Mouse (Mus musculus) limb, embryonic 15.5 days (tissue): ENCODE measurements around the gene Sys1. TPM values are rescaled to one million over a fixed set of nuclear protein-coding genes. Genes with fewer than 3 reads are reported as not detected.
A peak's percentile ranks its signal among the peaks of the same experiment; 100 is the strongest.

Source experiments
- ATAC-seq: fragments of 200-750 bp; cut with Nextera tagmentation; 2 replicates; pipeline ENCODE4 v1.8.0; 2017; ENCODE audit warnings: low read depth, moderate TSS enrichment; ENCODE audit not compliant: insufficient number of reproducible peaks, low FRiP score, low TSS enrichment
- H3K27ac ChIP-seq: fragments of 300-500 bp; sonication (generic); 2 replicates; pipeline ENCODE4 v1.5.1; 2015; ENCODE audit warnings: moderate library complexity, mild to moderate bottlenecking, inconsistent platforms
- H3K27me3 ChIP-seq: fragments of 300-500 bp; sonication (generic); 2 replicates; pipeline ENCODE4 v1.6.1; 2015; ENCODE audit warnings: inconsistent platforms
- H3K36me3 ChIP-seq: fragments of 300-500 bp; sonication (generic); 2 replicates; pipeline ENCODE4 v1.6.1; 2015; ENCODE audit warnings: inconsistent platforms
- H3K4me1 ChIP-seq: fragments of 300-500 bp; sonication (generic); 2 replicates; pipeline ENCODE4 v1.6.1; 2015; ENCODE audit warnings: inconsistent platforms
- H3K4me2 ChIP-seq: fragments of 300-500 bp; sonication (generic); 2 replicates; pipeline ENCODE4 v1.6.1; 2015; ENCODE audit warnings: mild to moderate bottlenecking, inconsistent platforms
- H3K4me3 ChIP-seq: fragments of 300-500 bp; sonication (generic); 2 replicates; pipeline ENCODE4 v1.5.1; 2015; ENCODE audit warnings: mild to moderate bottlenecking, inconsistent platforms
- H3K9ac ChIP-seq: fragments of 300-500 bp; sonication (generic); 2 replicates; pipeline ENCODE4 v1.6.1; 2015; ENCODE audit warnings: inconsistent platforms
- H3K9me3 ChIP-seq: fragments of 300-500 bp; sonication (generic); 2 replicates; pipeline ENCODE4 v1.6.1; 2016; ENCODE audit warnings: inconsistent platforms
- WGBS: fragments of 180-500 bp; shearing (Covaris S2); methylation state at CpG from one replicate; pipeline ENCODE4 v1.1.7; 2015; 5-methylcytosine and 5-hydroxymethylcytosine counted together
- polyA plus RNA-seq: library from polyadenylated mRNA; unstranded; fragments of >200 nt; fragmentation: Nextera tagmentation; extraction: Ambion mirVana; gene quantifications from 2 replicates; pipeline ENCODE4 v1.2.1, GENCODE M21; 2015

Sys1 gene
- polyA plus RNA-seq, 1 experiment from 2014 or later = 61.2 TPM

DNA sequence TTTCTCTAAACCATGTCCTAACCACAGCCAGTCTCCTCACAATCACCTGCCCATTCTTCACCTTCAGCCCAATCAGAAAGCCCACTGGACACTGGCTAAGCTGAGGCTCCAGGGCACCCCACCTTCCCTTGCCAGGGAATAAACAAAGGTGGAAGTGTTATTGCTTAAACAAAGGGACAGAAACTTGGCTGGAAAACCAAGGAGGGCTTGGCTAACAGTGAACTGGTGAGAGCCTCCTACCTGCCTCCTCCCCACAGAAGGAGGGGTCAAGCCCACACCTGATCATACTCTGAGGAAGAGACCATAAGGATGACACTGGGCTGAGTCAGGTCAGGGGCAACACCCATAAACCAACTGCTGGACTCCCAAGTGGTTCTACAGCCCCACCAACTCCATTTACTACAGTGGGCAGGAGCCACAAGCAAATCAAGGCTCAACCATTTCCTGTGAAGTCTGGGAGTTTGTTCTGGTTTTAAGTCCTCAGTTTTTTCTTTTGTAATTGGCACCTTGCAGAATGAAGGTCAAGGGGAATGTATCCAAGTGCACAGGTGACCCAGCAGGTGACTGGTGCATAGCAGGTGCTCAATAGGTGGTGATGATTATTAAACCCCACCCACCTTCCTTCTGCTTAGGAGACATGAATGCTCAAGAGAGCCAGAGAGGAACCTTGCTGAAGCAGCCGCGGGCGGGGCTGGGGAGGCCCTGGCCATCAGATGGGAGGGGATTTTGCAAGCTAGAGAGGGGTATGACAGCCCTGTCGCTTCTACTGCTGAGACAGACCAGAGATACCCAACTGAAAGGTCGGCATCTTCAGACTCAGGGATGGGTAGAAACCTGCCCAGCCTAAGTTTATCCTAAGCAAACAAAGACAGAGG is 21.3 kb upstream of the Sys1 start:
- Histone ChIP-seq H3K36me3 (no peaks in the 10 kb centered on the region), H3K4me2 (0 out of 2 replicates have a peak overlapping the region, but pooled peaks have one; percentile 10), H3K9ac (no peak overlapping the region), H3K27ac (peak overlapping the region; percentile 86), H3K9me3 (no peaks in the 10 kb centered on the region), H3K4me1 (peaks cover 97% of the 10 kb centered on the region), H3K4me3 (no peak overlapping the region), H3K27me3 (no peaks in the 10 kb centered on the region)
- WGBS = 35% methylated on average over 5 of the region's 5 CpGs
- no peak for ATAC-seq

DNA sequence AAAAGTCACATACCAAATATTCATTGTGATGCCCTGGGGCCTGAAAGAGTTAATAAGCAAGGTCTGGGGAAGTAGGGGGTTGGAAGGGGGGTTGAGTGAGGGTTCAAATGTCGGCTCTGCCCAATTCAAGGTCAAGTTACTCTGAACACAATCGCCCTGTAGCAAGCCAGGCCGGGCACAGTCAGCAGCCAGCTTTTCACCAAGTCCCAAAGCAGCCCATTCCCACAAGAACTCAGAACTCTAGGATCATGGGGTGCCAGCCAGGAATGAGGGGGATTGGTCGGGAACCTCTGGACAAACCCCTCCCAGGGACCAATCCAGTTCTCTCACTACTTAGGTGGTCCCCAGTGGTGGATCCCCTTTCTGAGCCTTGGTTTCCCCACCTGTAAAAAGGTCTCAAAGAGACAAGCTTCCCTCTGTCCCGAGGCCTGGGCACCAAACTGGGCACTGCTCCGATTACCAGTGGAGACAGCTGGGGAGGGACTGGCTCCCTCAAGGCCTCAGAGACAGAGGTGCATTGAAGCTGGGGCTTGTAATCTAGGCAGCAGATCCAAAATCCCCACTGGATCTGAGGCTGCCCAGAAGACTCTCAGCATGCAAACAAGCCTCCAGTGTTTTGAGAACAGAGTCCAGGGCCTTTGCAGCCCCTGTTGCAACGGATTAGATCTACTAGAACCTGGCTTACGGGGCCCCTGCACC is 20.4 kb upstream of the Sys1 start:
- Histone ChIP-seq H3K4me2 (0 out of 2 replicates have a peak overlapping the region, but pooled peaks have one; percentile 10), H3K27me3 (no peaks in the 10 kb centered on the region), H3K36me3 (no peaks in the 10 kb centered on the region), H3K27ac (peak overlapping the region; percentile 86), H3K9me3 (no peaks in the 10 kb centered on the region), H3K9ac (no peak overlapping the region), H3K4me3 (no peak overlapping the region), H3K4me1 (peaks cover 97% of the 10 kb centered on the region)
- ATAC-seq = no peak
- WGBS = 22% methylated on average over 8 of the region's 8 CpGs

DNA sequence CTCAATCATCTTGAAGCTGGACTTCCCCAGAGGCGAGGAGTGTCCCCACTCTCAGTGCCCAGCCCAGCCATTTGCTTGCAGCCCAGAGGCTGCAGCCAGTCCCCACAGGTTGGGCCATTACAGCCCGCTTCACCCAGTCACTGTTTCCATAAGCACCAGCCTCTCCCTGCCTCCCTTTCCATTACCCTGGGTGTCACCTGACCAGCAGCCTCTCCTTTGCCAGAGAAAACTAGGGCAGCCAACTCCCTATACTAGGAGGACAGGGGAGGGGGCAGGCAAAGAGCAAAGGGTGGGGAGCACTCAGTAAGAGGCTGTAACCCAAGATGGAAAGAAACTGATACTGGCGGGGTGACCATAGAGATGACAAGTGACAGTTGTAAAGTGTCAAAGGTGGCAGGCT is 19.8 kb upstream of the Sys1 start:
- peaks cover 97% of the 10 kb centered on the region for H3K4me1 ChIP-seq
- no peaks in the 10 kb centered on the region for H3K36me3 ChIP-seq
- H3K27me3 ChIP-seq = no peaks in the 10 kb centered on the region
- no peak overlapping the region for H3K9ac ChIP-seq
- 47% methylated on average over 3 of the region's 3 CpGs for WGBS
- H3K9me3 ChIP-seq = no peaks in the 10 kb centered on the region
- peak; percentile 46 for ATAC-seq
- H3K27ac ChIP-seq = peak overlapping the region; percentile 86
- H3K4me2 ChIP-seq = 0 out of 2 replicates have a peak overlapping the region, but pooled peaks have one; percentile 1
- H3K4me3 ChIP-seq = no peak overlapping the region

DNA sequence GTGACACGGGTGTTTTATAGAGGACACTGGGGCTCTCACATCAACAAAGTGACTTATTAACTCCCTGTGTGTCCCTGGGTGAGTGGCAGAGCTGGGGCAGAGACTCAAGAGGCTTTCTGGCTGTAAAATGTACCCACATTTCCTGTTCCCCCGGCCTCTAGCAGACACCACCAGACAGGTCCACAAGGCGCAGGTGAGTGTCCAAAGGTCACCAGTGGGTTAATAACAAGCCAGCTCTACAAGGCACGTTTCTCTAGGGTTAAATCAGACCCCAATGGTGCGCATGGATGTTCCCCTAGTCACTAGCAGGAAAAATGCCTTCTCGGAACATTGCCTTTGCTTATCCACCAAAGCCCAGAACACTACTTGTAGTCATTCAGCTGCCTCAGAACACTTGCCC is 19.1 kb upstream of the Sys1 start:
- Histone ChIP-seq H3K27ac (peak overlapping the region; percentile 86), H3K9me3 (no peaks in the 10 kb centered on the region), H3K4me1 (peaks cover 91% of the 10 kb centered on the region), H3K9ac (no peak overlapping the region), H3K4me3 (no peak overlapping the region), H3K36me3 (no peaks in the 10 kb centered on the region), H3K27me3 (no peaks in the 10 kb centered on the region), H3K4me2 (no peak overlapping the region)
- 42% methylated on average over 6 of the region's 6 CpGs for WGBS
- no peak for ATAC-seq

DNA sequence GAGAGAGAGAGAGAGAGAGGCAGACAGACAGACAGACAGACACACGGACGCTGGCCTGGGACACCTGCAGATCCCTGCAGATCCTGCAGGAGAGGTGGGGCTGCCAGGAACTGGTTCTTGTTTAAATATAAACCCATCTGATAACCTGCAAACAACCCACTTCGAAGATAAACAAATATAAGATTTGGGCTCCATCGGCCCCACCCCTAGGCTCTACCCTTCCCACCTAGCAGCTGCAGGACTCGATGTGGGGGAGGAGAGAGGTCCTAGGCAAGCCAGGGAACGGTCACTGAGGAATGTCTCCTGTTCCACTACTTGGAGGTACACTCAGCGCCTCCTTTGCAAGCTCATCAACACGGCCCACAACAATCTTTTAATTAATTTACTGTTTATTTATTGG is 18.5 kb upstream of the Sys1 start:
- Histone ChIP-seq H3K27me3 (no peaks in the 10 kb centered on the region), H3K4me3 (no peak overlapping the region), H3K4me2 (no peak overlapping the region), H3K9ac (no peak overlapping the region), H3K9me3 (no peaks in the 10 kb centered on the region), H3K36me3 (no peaks in the 10 kb centered on the region), H3K4me1 (peaks cover 88% of the 10 kb centered on the region), H3K27ac (no peak overlapping the region)
- 41% methylated on average over 8 of the region's 8 CpGs for WGBS
- ATAC-seq = no peak

DNA sequence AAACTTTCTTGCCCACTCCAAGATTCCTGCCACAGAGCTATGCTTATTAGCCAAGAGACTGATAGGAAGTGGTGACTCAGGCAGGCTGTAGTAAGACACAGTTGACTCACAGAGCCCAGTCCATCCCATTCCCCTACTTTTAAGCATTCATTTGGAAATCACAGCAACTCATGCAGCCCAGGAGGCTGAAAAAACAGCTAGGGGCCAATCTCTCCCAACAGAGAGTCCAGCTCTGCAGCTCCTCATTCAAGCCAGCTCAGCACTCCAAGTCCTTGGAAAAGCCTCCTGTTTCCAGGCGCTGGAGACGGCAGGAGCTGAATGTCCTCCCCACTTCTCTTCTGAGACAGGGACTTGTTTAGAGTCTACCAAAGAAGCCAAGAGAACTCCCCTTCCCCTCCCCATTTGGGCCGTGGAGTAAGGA is 17.8 kb upstream of the Sys1 start:
- peaks cover 88% of the 10 kb centered on the region for H3K4me1 ChIP-seq
- no peak for ATAC-seq
- H3K4me3 ChIP-seq = no peak overlapping the region
- H3K36me3 ChIP-seq = no peaks in the 10 kb centered on the region
- no peaks in the 10 kb centered on the region for H3K27me3 ChIP-seq
- H3K9me3 ChIP-seq = no peaks in the 10 kb centered on the region
- 75% methylated on average over 3 of the region's 3 CpGs for WGBS
- no peak overlapping the region for H3K4me2 ChIP-seq
- H3K27ac ChIP-seq = peak overlapping the region; percentile 47; the same call in 1 of the 2 replicates
- H3K9ac ChIP-seq = no peak overlapping the region

DNA sequence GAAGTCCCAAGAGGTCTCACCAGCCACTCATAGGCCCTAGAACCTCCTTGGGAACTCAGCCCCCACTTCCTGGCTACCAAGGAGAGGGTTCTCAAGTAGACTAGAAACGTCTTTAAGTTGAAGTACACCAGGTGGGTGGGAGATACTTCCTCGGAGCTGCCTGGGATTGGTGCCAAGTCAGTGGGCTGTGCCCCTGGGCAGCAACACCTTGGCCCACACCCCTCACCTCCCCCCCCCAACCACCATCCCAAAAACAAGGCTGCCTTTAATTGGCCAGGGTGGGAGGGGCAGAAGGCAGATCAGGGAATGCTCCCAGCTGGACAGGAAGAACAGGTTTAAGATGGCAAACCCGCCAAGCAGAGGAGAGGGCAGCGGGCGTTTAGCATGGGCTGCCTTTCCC is 16.4 kb upstream of the Sys1 start:
- WGBS = 46% methylated on average over 5 of the region's 5 CpGs
- no peak for ATAC-seq
- Histone ChIP-seq H3K9me3 (no peaks in the 10 kb centered on the region), H3K4me1 (peaks cover 75% of the 10 kb centered on the region), H3K9ac (no peak overlapping the region), H3K36me3 (no peaks in the 10 kb centered on the region), H3K4me3 (no peak overlapping the region), H3K27ac (peak overlapping the region; percentile 67; the same call in 1 of the 2 replicates), H3K4me2 (peak overlapping the region; percentile 10; the same call in 1 of the 2 replicates), H3K27me3 (no peaks in the 10 kb centered on the region)

DNA sequence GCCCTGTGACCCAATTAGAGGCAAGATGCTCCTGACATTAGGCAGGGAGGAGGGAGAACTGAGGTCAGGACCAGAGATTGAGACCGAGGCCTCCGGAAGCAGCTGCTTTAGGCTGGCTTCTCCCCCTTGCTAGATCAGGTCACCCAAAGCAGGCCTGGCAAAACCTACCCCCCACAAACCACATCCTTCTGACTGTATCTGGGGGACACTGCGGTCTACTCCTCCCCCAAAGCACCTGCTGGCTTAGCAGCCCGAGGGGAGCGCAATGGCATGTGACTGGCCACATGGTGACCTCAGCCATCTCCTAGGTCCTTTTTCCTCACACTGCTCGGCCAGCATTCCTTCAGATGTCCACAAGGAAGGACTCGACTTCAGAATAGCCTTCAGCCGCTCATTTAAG is 15.6 kb upstream of the Sys1 start:
- H3K9ac ChIP-seq = 0 out of 2 replicates have a peak overlapping the region, but pooled peaks have one; percentile 14
- no peaks in the 10 kb centered on the region for H3K9me3 ChIP-seq
- no peak for ATAC-seq
- WGBS = 29% methylated on average over 8 of the region's 8 CpGs
- no peaks in the 10 kb centered on the region for H3K27me3 ChIP-seq
- peaks cover 67% of the 10 kb centered on the region for H3K4me1 ChIP-seq
- peak overlapping the region; percentile 69 for H3K4me3 ChIP-seq
- peak overlapping the region; percentile 88 for H3K4me2 ChIP-seq
- no peaks in the 10 kb centered on the region for H3K36me3 ChIP-seq
- peak overlapping the region; percentile 67 for H3K27ac ChIP-seq

DNA sequence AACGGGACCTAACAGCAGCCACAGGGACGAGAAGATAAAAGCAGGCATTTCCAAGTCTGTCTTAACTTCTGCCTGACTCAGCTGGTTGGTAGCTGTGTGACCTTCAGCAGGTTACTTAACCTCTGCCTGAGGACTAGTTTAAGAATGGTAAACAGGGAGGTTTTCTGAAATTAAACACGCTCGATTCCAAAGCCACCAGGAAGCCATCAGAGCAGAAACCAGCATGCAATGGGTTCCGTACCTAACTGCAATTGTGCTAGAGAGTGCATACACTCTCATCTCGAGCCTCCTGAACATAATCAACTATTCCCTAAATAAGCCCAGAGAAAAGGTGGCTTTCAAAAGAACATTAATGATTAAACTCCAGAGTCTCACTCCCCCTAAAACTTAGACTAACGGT is 15.0 kb upstream of the Sys1 start:
- peak overlapping the region; percentile 88 for H3K4me2 ChIP-seq
- WGBS = 28% methylated on average over 7 of the region's 7 CpGs
- no peaks in the 10 kb centered on the region for H3K27me3 ChIP-seq
- peaks cover 61% of the 10 kb centered on the region for H3K4me1 ChIP-seq
- no peaks in the 10 kb centered on the region for H3K36me3 ChIP-seq
- ATAC-seq = no peak
- peak overlapping the region; percentile 69 for H3K4me3 ChIP-seq
- no peak overlapping the region; the same call in 1 of the 2 replicates for H3K27ac ChIP-seq
- H3K9ac ChIP-seq = 0 out of 2 replicates have a peak overlapping the region, but pooled peaks have one; percentile 76
- no peaks in the 10 kb centered on the region for H3K9me3 ChIP-seq

DNA sequence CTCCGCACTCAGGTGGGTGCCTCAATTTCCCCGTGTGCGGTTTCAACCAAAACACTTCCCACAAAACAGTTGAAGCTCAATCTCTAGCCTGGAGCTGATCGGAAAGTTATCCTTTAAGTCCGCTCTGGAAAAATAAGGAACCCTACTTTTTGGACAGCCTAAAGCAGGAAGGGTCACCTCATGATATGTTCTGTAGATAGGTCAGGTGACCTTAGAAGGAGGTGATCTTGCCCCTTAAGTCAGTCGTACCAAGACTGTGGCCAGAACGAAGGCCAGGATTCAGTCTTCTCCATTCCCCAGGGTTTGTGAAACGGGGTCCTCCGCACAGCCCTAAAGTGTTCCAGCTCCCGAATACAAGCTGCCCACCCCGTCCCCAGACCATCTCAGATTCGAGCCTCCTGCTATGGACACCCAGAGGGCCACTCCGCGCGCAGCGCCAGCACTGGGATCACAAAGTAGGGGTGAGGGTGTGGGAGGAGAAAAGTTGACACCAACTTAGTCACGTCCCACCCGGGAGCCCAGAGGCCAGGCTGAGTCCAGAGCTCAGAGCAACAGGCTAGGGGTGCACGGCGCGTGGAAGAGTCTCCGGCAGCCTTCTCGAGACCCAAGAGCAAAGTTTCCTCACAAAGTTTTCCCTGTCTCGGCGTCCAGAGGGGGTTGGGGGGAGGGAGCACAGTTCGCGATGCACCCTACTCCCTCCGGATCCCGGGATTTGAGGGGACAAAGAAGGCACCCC is 14.3 kb upstream of the Sys1 start:
- no peaks in the 10 kb centered on the region for H3K9me3 ChIP-seq
- H3K36me3 ChIP-seq = no peaks in the 10 kb centered on the region
- peak overlapping the region; percentile 90 for H3K27ac ChIP-seq
- ATAC-seq = peak; percentile 40; the same call in 1 of the 2 replicates
- peaks cover 54% of the 10 kb centered on the region for H3K4me1 ChIP-seq
- H3K4me2 ChIP-seq = peak overlapping the region; percentile 88
- H3K4me3 ChIP-seq = peak overlapping the region; percentile 69
- H3K27me3 ChIP-seq = no peaks in the 10 kb centered on the region
- 3% methylated on average over 29 of the region's 29 CpGs for WGBS
- H3K9ac ChIP-seq = peak overlapping the region; percentile 76

DNA sequence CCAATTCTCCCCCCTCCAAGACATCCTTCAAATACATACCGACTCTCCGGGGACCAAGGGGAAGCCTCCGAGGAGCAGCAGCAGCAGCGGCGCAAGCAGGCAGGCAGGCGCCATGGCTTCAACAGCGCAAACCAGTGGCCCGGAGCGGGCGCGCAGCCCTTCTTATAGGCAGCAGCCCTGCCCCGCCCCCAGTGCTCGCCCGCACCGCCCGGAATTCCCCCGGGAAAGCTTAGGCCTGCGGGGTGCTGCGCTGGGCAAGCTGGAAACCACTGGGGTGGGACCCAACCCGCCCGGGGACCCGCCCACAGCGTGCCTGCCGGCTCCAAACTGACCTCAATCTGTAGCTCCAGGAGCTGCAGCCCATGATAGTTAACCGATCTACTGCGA is 13.7 kb upstream of the Sys1 start:
- H3K27ac ChIP-seq = peak overlapping the region; percentile 90
- H3K27me3 ChIP-seq = no peaks in the 10 kb centered on the region
- WGBS = under 1% methylated on average over 26 of the region's 26 CpGs
- H3K4me2 ChIP-seq = peak overlapping the region; percentile 88
- peaks cover 50% of the 10 kb centered on the region for H3K4me1 ChIP-seq
- H3K9me3 ChIP-seq = no peaks in the 10 kb centered on the region
- peak overlapping the region; percentile 76 for H3K9ac ChIP-seq
- ATAC-seq = peak; percentile 82
- H3K4me3 ChIP-seq = peak overlapping the region; percentile 69
- no peaks in the 10 kb centered on the region for H3K36me3 ChIP-seq
